Mouse (Mus musculus): ENCODE measurements at regions not wholly inside any gene's neighbourhood (a gene's known extent, or its start where the extent isn't known, plus 50 kb on each side); places are given as distances from the start of the nearest gene placed in this dataset.
A peak's percentile ranks its signal among the peaks of the same experiment; 100 is the strongest.

DNA sequence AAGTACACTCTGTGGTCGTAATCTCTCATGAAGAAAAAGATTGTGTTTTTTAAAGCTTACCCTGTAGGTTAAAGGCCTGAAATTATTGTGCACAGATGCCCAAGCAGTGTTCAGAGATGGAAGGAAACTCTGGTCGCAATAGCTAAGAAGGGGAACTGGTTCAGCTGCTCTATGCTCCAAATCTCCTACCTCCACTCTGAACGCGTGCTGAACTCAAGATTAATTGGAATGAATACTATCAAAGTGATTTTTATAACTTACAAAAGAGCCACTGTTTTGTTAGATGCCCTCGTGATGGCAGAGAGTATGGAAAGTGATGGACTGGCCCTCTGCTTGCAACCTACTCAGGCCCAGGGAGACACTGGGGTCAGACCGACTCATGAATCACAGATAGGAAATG lies 272.6 kb downstream of the Ptprc start:
- no peak overlapping the region for H3K27ac ChIP-seq (replicated peaks; ENCODE audit: low read depth, low read length)
- H3K36me3 ChIP-seq (ENCODE audit: control insufficient read depth, insufficient read depth, low read length) = no peaks in the 10 kb centered on the region
- DNase-seq (ENCODE audit: low spot score) = no peak
- no peaks in the 10 kb centered on the region for H3K27me3 ChIP-seq (ENCODE audit: control insufficient read depth, insufficient read depth, low read length)
- 76% methylated on average over 6 of the region's 6 CpGs for WGBS
- peaks cover 10% of the 10 kb centered on the region for H3K4me1 ChIP-seq (ENCODE audit: control insufficient read depth, insufficient read depth, low read length)
- no peaks in the 10 kb centered on the region for H3K9me3 ChIP-seq (ENCODE audit: control insufficient read depth, low read length)
- no peak for ATAC-seq (ENCODE audit: insufficient number of reproducible peaks, low FRiP score, low TSS enrichment, low read depth)
- H3K4me2 ChIP-seq (ENCODE audit: low read depth, severe bottlenecking) = peak overlapping the region; percentile 25; the same call in 1 of the 2 replicates
- H3K9ac ChIP-seq (ENCODE audit: low read length) = no peak overlapping the region
- no peak overlapping the region for H3K4me3 ChIP-seq (ENCODE audit: low read depth, low read length)

DNA sequence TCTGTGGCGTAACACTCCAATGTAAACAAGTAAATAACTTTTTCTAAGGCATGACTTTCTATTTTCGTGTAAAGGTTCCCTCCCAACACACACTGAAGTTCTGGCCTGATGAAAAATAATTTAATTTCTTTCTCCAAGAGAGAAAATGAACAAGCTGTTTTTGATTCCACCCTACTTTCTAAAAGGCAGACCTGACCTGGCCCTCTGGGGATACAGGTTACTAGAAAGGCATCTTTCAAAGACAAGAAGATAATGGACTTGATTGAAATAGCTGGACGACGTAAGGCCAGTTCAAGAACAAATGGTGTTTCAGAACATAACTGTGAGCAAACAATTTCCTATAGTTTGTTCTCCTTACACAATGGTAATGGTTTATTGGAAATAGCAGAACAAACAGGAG lies 273.5 kb downstream of the Ptprc start:
- ATAC-seq (ENCODE audit: insufficient number of reproducible peaks, low FRiP score, low TSS enrichment, low read depth) (no peak), DNase-seq (ENCODE audit: low spot score) (no peak)
- Histone ChIP-seq H3K9ac (ENCODE audit: low read length) (no peak overlapping the region), H3K27ac (replicated peaks; ENCODE audit: low read depth, low read length) (no peak overlapping the region), H3K9me3 (ENCODE audit: control insufficient read depth, low read length) (no peaks in the 10 kb centered on the region), H3K4me1 (ENCODE audit: control insufficient read depth, insufficient read depth, low read length) (peaks cover 10% of the 10 kb centered on the region), H3K27me3 (ENCODE audit: control insufficient read depth, insufficient read depth, low read length) (no peaks in the 10 kb centered on the region), H3K36me3 (ENCODE audit: control insufficient read depth, insufficient read depth, low read length) (no peaks in the 10 kb centered on the region), H3K4me3 (ENCODE audit: low read depth, low read length) (no peak overlapping the region), H3K4me2 (ENCODE audit: low read depth, severe bottlenecking) (peak overlapping the region; percentile 7; the same call in 1 of the 2 replicates)
- WGBS = 74% methylated on average over 4 of the region's 4 CpGs

DNA sequence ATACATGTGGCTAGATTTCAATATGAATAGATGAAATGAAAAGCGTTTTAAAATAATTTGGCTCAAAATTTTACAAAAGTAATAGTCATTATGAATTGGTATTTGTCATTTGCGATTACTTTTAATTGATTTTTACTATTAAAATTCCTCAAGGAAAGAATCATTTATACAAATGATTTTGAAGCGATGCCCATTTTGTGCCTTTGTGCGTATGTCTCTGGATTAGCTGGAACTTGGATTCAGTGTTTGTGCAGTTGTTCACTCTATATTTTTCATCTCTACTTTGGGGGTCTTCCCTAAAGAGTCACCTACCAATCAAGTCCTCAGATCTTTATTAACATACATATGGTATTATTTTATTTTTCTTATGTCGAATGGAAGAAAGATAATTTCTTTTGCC lies 274.3 kb downstream of the Ptprc start:
- no peak for ATAC-seq (ENCODE audit: insufficient number of reproducible peaks, low FRiP score, low TSS enrichment, low read depth)
- H3K9me3 ChIP-seq (ENCODE audit: control insufficient read depth, low read length) = no peaks in the 10 kb centered on the region
- H3K36me3 ChIP-seq (ENCODE audit: control insufficient read depth, insufficient read depth, low read length) = no peaks in the 10 kb centered on the region
- peak overlapping the region; percentile 80; the same call in 1 of the 2 replicates for H3K27ac ChIP-seq (replicated peaks; ENCODE audit: low read depth, low read length)
- peak overlapping the region; percentile 63 for H3K4me3 ChIP-seq (ENCODE audit: low read depth, low read length)
- peaks cover 6% of the 10 kb centered on the region for H3K4me1 ChIP-seq (ENCODE audit: control insufficient read depth, insufficient read depth, low read length)
- peak overlapping the region; percentile 62 for H3K4me2 ChIP-seq (ENCODE audit: low read depth, severe bottlenecking)
- H3K9ac ChIP-seq (ENCODE audit: low read length) = peak overlapping the region; percentile 64; the same call in 1 of the 2 replicates
- DNase-seq (ENCODE audit: low spot score) = no peak
- 73% methylated on average over 5 of the region's 5 CpGs for WGBS
- no peaks in the 10 kb centered on the region for H3K27me3 ChIP-seq (ENCODE audit: control insufficient read depth, insufficient read depth, low read length)

DNA sequence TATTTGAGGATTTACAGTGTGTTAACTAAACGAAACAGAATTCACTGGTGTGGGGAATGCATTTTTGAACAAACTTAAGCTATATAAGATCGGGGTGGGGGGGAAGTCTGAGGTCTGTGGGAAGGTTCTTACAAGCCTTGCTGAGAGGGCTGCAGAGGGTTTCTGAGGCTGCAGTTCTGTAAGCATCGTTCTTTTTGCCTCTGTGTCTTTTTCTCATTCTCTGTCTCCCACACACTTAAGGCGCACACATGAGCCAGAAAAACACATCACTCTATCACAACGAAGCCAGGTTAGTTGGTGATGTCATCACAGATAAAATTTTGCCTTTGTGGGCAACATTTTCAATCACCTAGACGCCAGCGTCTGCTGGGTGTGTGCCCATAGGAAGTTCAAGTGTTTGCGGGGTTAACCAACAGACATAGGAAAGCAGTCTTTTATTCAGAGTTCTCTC lies 274.9 kb downstream of the Ptprc start:
- H3K27ac ChIP-seq (replicated peaks; ENCODE audit: low read depth, low read length) = peak overlapping the region; percentile 80
- 15% methylated on average over 8 of the region's 8 CpGs for WGBS
- peaks cover 4% of the 10 kb centered on the region for H3K4me1 ChIP-seq (ENCODE audit: control insufficient read depth, insufficient read depth, low read length)
- no peaks in the 10 kb centered on the region for H3K36me3 ChIP-seq (ENCODE audit: control insufficient read depth, insufficient read depth, low read length)
- H3K4me2 ChIP-seq (ENCODE audit: low read depth, severe bottlenecking) = peak overlapping the region; percentile 62
- peak; percentile 39 for ATAC-seq (ENCODE audit: insufficient number of reproducible peaks, low FRiP score, low TSS enrichment, low read depth)
- H3K4me3 ChIP-seq (ENCODE audit: low read depth, low read length) = peak overlapping the region; percentile 63
- no peaks in the 10 kb centered on the region for H3K27me3 ChIP-seq (ENCODE audit: control insufficient read depth, insufficient read depth, low read length)
- H3K9ac ChIP-seq (ENCODE audit: low read length) = peak overlapping the region; percentile 64
- H3K9me3 ChIP-seq (ENCODE audit: control insufficient read depth, low read length) = no peaks in the 10 kb centered on the region
- DNase-seq (ENCODE audit: low spot score) = no peak

DNA sequence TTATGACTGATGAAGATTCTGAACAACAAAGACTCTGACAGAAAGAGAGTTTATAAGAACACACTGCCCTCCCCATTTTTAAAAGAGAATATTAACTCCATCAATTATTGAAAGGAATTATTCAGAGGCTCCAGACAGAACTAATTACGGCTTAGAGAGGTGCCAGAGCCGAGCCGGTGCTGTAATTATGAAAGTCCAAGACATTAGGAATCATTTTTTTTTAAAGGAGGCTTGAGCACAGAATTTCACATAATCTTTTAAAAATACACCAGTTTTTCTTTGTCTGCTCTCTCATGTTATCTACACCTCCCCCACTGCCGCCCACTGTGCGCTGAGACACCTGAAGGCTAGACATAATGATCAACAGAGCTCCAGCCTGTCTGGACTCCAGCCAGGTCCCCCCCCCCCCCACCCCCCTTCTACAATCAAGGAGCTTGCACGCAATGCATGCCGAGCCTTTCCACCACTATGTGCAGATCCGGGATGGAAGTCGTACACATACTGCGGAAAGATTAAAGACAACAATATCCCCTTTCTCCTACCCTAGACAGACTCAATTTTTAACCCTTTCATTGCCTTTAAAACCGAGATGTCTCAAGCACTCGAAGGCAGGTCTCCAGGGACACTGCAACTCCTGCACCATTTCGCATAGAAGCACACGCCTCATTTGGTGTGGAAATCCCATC lies 275.4 kb downstream of the Ptprc start:
- peak overlapping the region; percentile 62 for H3K4me2 ChIP-seq (ENCODE audit: low read depth, severe bottlenecking)
- H3K4me1 ChIP-seq (ENCODE audit: control insufficient read depth, insufficient read depth, low read length) = peaks cover 4% of the 10 kb centered on the region
- H3K9ac ChIP-seq (ENCODE audit: low read length) = peak overlapping the region; percentile 64
- H3K36me3 ChIP-seq (ENCODE audit: control insufficient read depth, insufficient read depth, low read length) = no peaks in the 10 kb centered on the region
- DNase-seq (ENCODE audit: low spot score) (peak; percentile 86), ATAC-seq (ENCODE audit: insufficient number of reproducible peaks, low FRiP score, low TSS enrichment, low read depth) (peak; percentile 86)
- H3K27ac ChIP-seq (replicated peaks; ENCODE audit: low read depth, low read length) = peak overlapping the region; percentile 80
- no peaks in the 10 kb centered on the region for H3K9me3 ChIP-seq (ENCODE audit: control insufficient read depth, low read length)
- peak overlapping the region; percentile 63 for H3K4me3 ChIP-seq (ENCODE audit: low read depth, low read length)
- H3K27me3 ChIP-seq (ENCODE audit: control insufficient read depth, insufficient read depth, low read length) = no peaks in the 10 kb centered on the region
- WGBS = under 1% methylated on average over 14 of the region's 14 CpGs

DNA sequence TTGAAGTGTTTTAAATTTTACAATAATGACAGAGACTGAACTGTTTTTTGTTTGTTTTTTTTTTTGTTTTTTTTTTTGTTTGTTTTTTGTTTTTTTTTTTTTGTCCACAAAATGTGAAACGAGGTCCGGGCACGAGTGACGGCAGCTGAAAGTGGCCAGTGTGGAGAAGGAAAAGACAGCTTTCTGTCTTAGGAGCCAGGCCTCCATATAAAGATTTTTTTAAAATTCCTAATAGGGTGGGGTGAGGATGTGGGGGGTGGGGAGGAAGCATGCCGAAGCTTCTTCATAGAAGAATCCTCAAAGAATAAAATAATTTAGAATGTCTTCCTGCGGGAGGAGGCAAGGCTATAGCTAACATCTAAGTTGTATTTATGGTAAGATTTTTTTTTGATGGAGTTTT lies 276.2 kb downstream of the Ptprc start:
- Histone ChIP-seq H3K4me3 (ENCODE audit: low read depth, low read length) (peak overlapping the region; percentile 63), H3K9ac (ENCODE audit: low read length) (peak overlapping the region; percentile 83), H3K27ac (replicated peaks; ENCODE audit: low read depth, low read length) (peak overlapping the region; percentile 80), H3K4me1 (ENCODE audit: control insufficient read depth, insufficient read depth, low read length) (peaks cover 4% of the 10 kb centered on the region), H3K27me3 (ENCODE audit: control insufficient read depth, insufficient read depth, low read length) (no peaks in the 10 kb centered on the region), H3K9me3 (ENCODE audit: control insufficient read depth, low read length) (no peaks in the 10 kb centered on the region), H3K4me2 (ENCODE audit: low read depth, severe bottlenecking) (peak overlapping the region; percentile 62), H3K36me3 (ENCODE audit: control insufficient read depth, insufficient read depth, low read length) (no peaks in the 10 kb centered on the region)
- ATAC-seq (ENCODE audit: insufficient number of reproducible peaks, low FRiP score, low TSS enrichment, low read depth) (no peak), DNase-seq (ENCODE audit: low spot score) (peak; percentile 41)
- 7% methylated on average over 6 of the region's 6 CpGs for WGBS

DNA sequence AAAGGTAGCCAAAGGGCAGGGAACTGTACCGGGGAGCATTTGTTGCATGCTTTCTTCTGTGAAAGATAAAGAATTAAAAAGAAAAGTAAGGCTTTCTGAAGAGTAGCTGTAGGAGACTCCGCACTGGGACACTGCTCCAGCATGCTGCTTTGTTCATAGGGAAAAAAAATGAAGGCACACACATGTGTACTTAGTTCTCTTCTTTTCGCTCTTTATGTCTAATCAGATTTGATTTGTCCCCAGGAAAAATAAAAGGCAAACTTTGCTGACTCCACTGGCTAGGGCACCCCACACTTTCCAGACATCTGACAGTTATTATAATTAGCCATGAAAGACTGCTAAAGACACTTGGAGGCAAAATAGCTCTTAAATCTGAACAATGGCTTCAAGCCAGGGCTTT lies 276.6 kb downstream of the Ptprc start:
- peak overlapping the region; percentile 63 for H3K4me3 ChIP-seq (ENCODE audit: low read depth, low read length)
- no peaks in the 10 kb centered on the region for H3K9me3 ChIP-seq (ENCODE audit: control insufficient read depth, low read length)
- no peaks in the 10 kb centered on the region for H3K27me3 ChIP-seq (ENCODE audit: control insufficient read depth, insufficient read depth, low read length)
- WGBS = 6% methylated on average over 3 of the region's 3 CpGs
- ATAC-seq (ENCODE audit: insufficient number of reproducible peaks, low FRiP score, low TSS enrichment, low read depth) = no peak
- peak overlapping the region; percentile 80 for H3K27ac ChIP-seq (replicated peaks; ENCODE audit: low read depth, low read length)
- H3K4me2 ChIP-seq (ENCODE audit: low read depth, severe bottlenecking) = peak overlapping the region; percentile 29
- no peaks in the 10 kb centered on the region for H3K36me3 ChIP-seq (ENCODE audit: control insufficient read depth, insufficient read depth, low read length)
- peak overlapping the region; percentile 83 for H3K9ac ChIP-seq (ENCODE audit: low read length)
- no peak for DNase-seq (ENCODE audit: low spot score)
- peaks cover 4% of the 10 kb centered on the region for H3K4me1 ChIP-seq (ENCODE audit: control insufficient read depth, insufficient read depth, low read length)

DNA sequence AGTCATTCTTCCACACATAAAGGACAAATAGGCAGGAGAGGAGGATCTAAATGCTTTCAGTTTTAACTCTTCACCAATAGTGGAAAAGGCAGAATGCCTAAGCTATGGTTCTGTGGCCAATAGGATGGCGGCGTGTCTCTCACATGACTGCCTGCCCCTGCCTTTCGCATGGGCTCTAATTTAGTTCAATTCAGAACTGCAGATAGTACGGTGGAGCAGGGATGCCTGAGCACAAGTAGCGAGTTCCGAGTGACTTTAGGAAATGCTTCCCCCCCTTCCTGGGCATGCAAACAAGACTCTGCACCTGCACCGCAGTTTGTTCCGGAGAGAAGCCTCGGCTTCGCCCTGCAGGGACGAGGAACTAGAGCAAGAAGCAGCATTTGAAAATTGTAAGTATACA lies 277.1 kb downstream of the Ptprc start:
- no peaks in the 10 kb centered on the region for H3K27me3 ChIP-seq (ENCODE audit: control insufficient read depth, insufficient read depth, low read length)
- WGBS = 0% methylated on average over 11 of the region's 11 CpGs

More for the DNA sequence above, 277.1 kb downstream of the Ptprc start:
- Histone ChIP-seq H3K9ac (ENCODE audit: low read length) (peak overlapping the region; percentile 83), H3K4me3 (ENCODE audit: low read depth, low read length) (peak overlapping the region; percentile 63), H3K4me1 (ENCODE audit: control insufficient read depth, insufficient read depth, low read length) (peaks cover 4% of the 10 kb centered on the region), H3K27ac (replicated peaks; ENCODE audit: low read depth, low read length) (peak overlapping the region; percentile 80), H3K9me3 (ENCODE audit: control insufficient read depth, low read length) (no peaks in the 10 kb centered on the region), H3K4me2 (ENCODE audit: low read depth, severe bottlenecking) (peak overlapping the region; percentile 29), H3K36me3 (ENCODE audit: control insufficient read depth, insufficient read depth, low read length) (no peaks in the 10 kb centered on the region)
- peak; percentile 91 for ATAC-seq (ENCODE audit: insufficient number of reproducible peaks, low FRiP score, low TSS enrichment, low read depth)
- DNase-seq (ENCODE audit: low spot score) = peak; percentile 84
